ENCODE assay signal across 13 mouse cellular contexts in genomic region chr11:117104044-117104757, GRCm38 (mm10). TPM values are rescaled to one million over a fixed set of nuclear protein-coding genes. Genes with fewer than 3 reads are reported as not detected.
A peak's percentile ranks its signal among the peaks of the same experiment; 100 is the strongest.
DNase-seq lines count a peak whose midpoint lies in the region; ATAC-seq and TF ChIP-seq lines count a peak whose summit lies in the region.
"Had no signal": no experiment of that assay in that cellular context is flagged by ENCODE, and none has a peak within 500 bp of the region (broad histone marks: within the 10 kb centered on the region; RNA-seq: fewer than 3 reads in every experiment).

No protein-coding gene starts in this region.

- TF ChIP-seq POLR2A in lung, adult 2 months (IDR thresholded peaks at IDR 0.05; ENCODE audit: borderline replicate concordance, extremely low read depth, low read depth, low read length) = no peak

- H3K27ac ChIP-seq in heart, embryonic 16.5 days (ENCODE audit: low read length) = peak overlapping the region; percentile 32; the same call in 1 of the 2 replicates
- peak overlapping the region; percentile 50; the same call in 1 of the 2 replicates for H3K27ac ChIP-seq in lung, embryonic 14.5 days (ENCODE audit: low read depth)
- 0 out of 2 replicates have a peak overlapping the region, but pooled peaks have one; percentile 70 for H3K27ac ChIP-seq in limb, embryonic 10.5 days
- H3K27ac ChIP-seq: forebrain, embryonic 13.5 days; neural tube, embryonic 12.5 days had no signal

- peaks cover 41% of the 10 kb centered on the region for H3K4me1 ChIP-seq in heart, embryonic 16.5 days (ENCODE audit: control insufficient read depth, insufficient read depth, low read length)
- H3K4me1 ChIP-seq in lung, embryonic 14.5 days (ENCODE audit: insufficient read depth) = peaks cover 16% of the 10 kb centered on the region
- H3K4me1 ChIP-seq in lung, adult 2 months (ENCODE audit: control insufficient read depth, insufficient read depth, low read length) = peaks cover 31% of the 10 kb centered on the region
- peaks cover 34% of the 10 kb centered on the region for H3K4me1 ChIP-seq in limb, embryonic 10.5 days

- no peak for DNase-seq in heart, postnatal 10 days
- DNase-seq in lung, embryonic 14.5 days = peak; percentile 59
- DNase-seq in lung, adult 2 months = no peak
- DNase-seq in limb, embryonic 10.5 days (ENCODE audit: low spot score) = no peak
- no peak for DNase-seq in cerebellum, postnatal 10 days
- no peak for DNase-seq in neural tube, embryonic 10.5 days (ENCODE audit: extremely low spot score, low spot score)
- DNase-seq: cerebellum, adult 9-11 months; midbrain, embryonic 14.5 days; thymus, postnatal 25 days had no signal

- intact Hi-C loops in heart, postnatal 10 days (cut with DNase I) = no loop called here

- no peaks in the 10 kb centered on the region; the same call in 1 of the 2 replicates for H3K9me3 ChIP-seq in heart, embryonic 16.5 days (replicated peaks; ENCODE audit: control insufficient read depth, low read length)
- no peaks in the 10 kb centered on the region for H3K9me3 ChIP-seq in lung, embryonic 14.5 days (ENCODE audit: low read depth, low read length)
- H3K9me3 ChIP-seq in limb, embryonic 10.5 days (replicated peaks) = no peaks in the 10 kb centered on the region
- H3K9me3 ChIP-seq: forebrain, embryonic 13.5 days; neural tube, embryonic 12.5 days had no signal

- H3K27me3 ChIP-seq in heart, embryonic 16.5 days (ENCODE audit: control insufficient read depth, insufficient read depth, low read length) = no peaks in the 10 kb centered on the region
- H3K27me3 ChIP-seq in lung, embryonic 14.5 days (ENCODE audit: insufficient read depth, low read length) = no peaks in the 10 kb centered on the region
- no peaks in the 10 kb centered on the region for H3K27me3 ChIP-seq in limb, embryonic 10.5 days (ENCODE audit: low read depth, poor library complexity, severe bottlenecking)
- H3K27me3 ChIP-seq: forebrain, embryonic 13.5 days; neural tube, embryonic 12.5 days had no signal

- H3K4me2 ChIP-seq in heart, embryonic 16.5 days (ENCODE audit: low read depth, low read length) = no peak overlapping the region
- H3K4me2 ChIP-seq in lung, embryonic 14.5 days = no peak overlapping the region
- H3K4me2 ChIP-seq: forebrain, embryonic 13.5 days; neural tube, embryonic 12.5 days had no signal

- ATAC-seq in heart, embryonic 16.5 days (replicated peaks; ENCODE audit: extremely low read depth, insufficient read depth, low FRiP score) = no peak
- no peak for ATAC-seq in lung, embryonic 14.5 days (ENCODE audit: insufficient read depth)
- ATAC-seq: forebrain, embryonic 13.5 days; intestine, embryonic 16.5 days had no signal

- WGBS in heart, embryonic 16.5 days = 83% methylated on average over 10 of the region's 10 CpGs
- WGBS in lung, embryonic 14.5 days = 79% methylated on average over 10 of the region's 10 CpGs
- WGBS in lung, adult 2 months = 71% methylated on average over 10 of the region's 10 CpGs
- WGBS in limb, embryonic 10.5 days = 91% methylated on average over 10 of the region's 10 CpGs

- H3K36me3 ChIP-seq in heart, embryonic 16.5 days (ENCODE audit: control insufficient read depth, insufficient read depth) = no peaks in the 10 kb centered on the region
- no peaks in the 10 kb centered on the region for H3K36me3 ChIP-seq in lung, embryonic 14.5 days (ENCODE audit: insufficient read depth)
- no peaks in the 10 kb centered on the region for H3K36me3 ChIP-seq in limb, embryonic 10.5 days
- H3K36me3 ChIP-seq: neural tube, embryonic 12.5 days had no signal

- H3K9ac ChIP-seq in heart, embryonic 16.5 days (ENCODE audit: low read length) = no peak overlapping the region
- H3K9ac ChIP-seq in lung, embryonic 14.5 days = no peak overlapping the region
- H3K9ac ChIP-seq: forebrain, embryonic 13.5 days had no signal

- no peak for TF ChIP-seq CTCF in lung, embryonic 14.5 days (IDR thresholded peaks at IDR 0.05; ENCODE audit: low read depth)
- no peak for TF ChIP-seq CTCF in lung, adult 2 months (IDR thresholded peaks at IDR 0.05; ENCODE audit: insufficient read depth, low read length)

- no peak overlapping the region for H3K4me3 ChIP-seq in heart, embryonic 16.5 days (ENCODE audit: low read length)
- no peak overlapping the region for H3K4me3 ChIP-seq in lung, embryonic 14.5 days (ENCODE audit: low read depth, low read length)
- H3K4me3 ChIP-seq in lung, adult 2 months (replicated peaks; ENCODE audit: extremely low read depth, low read depth, low read length) = no peak overlapping the region
- no peak overlapping the region for H3K4me3 ChIP-seq in limb, embryonic 10.5 days
- H3K4me3 ChIP-seq: forebrain, embryonic 13.5 days; neural tube, embryonic 12.5 days had no signal

RNA-seq across cellular contexts. Expression of gene Sec14l1, which starts 10.8 kb away (rescaled TPM):
- polyA plus RNA-seq in heart, embryonic 16.5 days (2015; fragmentation: Nextera tagmentation; extraction: Ambion mirVana) = 51.0 and 54.9 TPM in 2 replicates
- 10 to 100 TPM; 79.2 to 91.1 TPM for total RNA-seq in heart, postnatal 10 days (2021)
- 44.3 and 46.2 TPM in 2 replicates for polyA plus RNA-seq in lung, embryonic 14.5 days (2014; fragmentation: Nextera tagmentation; extraction: Ambion mirVana)
- polyA plus RNA-seq in lung, adult 2 months (2012; rRNA removed) = 123 and 133 TPM in 2 replicates
- 40.1 and 47.8 TPM in 2 replicates for polyA plus RNA-seq in limb, embryonic 10.5 days (2016; fragmentation: Nextera tagmentation; extraction: Ambion mirVana)
